Mouse (Mus musculus) cortical plate, adult 2 months (tissue): ENCODE measurements at regions not wholly inside any gene's neighbourhood (a gene's known extent, or its start where the extent isn't known, plus 50 kb on each side); places are given as distances from the start of the nearest gene placed in this dataset.

Source experiments
- CTCF ChIP-seq: fragments of 200-500 bp; IDR thresholded peaks from 2 replicates; pipeline ENCODE4 v1.5.1; 2011; ENCODE audit warnings: mild to moderate bottlenecking, control low read depth, low read length; ENCODE audit not compliant: insufficient read depth; ENCODE audit errors: extremely low read depth
- POLR2A ChIP-seq: fragments of 200-500 bp; IDR thresholded peaks from 2 replicates; pipeline ENCODE4 v1.6.1; 2011; ENCODE audit warnings: mild to moderate bottlenecking, low read length, control low read depth; ENCODE audit not compliant: insufficient read depth; ENCODE audit errors: extremely low read depth

DNA sequence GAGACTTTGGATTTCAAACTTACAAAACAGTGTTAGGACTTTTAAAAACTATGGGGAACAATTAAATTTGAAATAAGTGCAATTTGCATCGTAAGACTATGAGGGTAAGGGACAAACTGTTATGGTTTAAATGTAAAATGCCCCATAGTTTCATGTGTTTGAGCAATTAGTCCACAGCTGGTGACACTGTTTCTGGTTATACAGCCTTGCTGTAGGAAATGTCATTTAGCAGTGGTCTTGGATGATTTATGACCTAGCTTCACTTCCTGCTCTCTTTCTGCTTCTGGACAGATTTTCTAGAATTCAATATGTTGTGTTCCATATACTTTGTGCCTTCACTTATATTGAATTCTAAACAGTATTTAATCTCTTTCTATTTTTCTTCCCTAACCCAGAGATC is 961.5 kb upstream of the Mdga2 start:
- TF ChIP-seq CTCF (no peak), POLR2A (no peak)
